In genomic region chr6:118373294-118373693, GRCm38 (mm10) we compare ENCODE assay signal across 7 mouse cellular contexts. TPM values are rescaled to one million over a fixed set of nuclear protein-coding genes. Genes with fewer than 3 reads are reported as not detected.
DNase-seq lines count a peak whose midpoint lies in the region; ATAC-seq and TF ChIP-seq lines count a peak whose summit lies in the region.

No protein-coding gene starts in this region.

- H3K4me3 ChIP-seq in midbrain, postnatal 0 days (ENCODE audit: low read depth, low read length): no peak overlapping the region
- no peak overlapping the region for H3K4me3 ChIP-seq in midbrain, embryonic 11.5 days (ENCODE audit: low read depth, low read length)
- no peak overlapping the region for H3K4me3 ChIP-seq in liver, embryonic 14.5 days (ENCODE audit: insufficient read depth in 1 of 2, low read depth in 2 of 2, low read length in 2 of 2)

- H3K9ac ChIP-seq in midbrain, postnatal 0 days (replicated peaks; ENCODE audit: low read length, poor library complexity, severe bottlenecking): no peak overlapping the region
- no peak overlapping the region for H3K9ac ChIP-seq in midbrain, embryonic 11.5 days (ENCODE audit: low read length)
- no peak overlapping the region for H3K9ac ChIP-seq in liver, embryonic 14.5 days (replicated peaks)

- peak; percentile 51 for DNase-seq in midbrain, postnatal 0 days (ENCODE audit: low spot score)
- no peak for DNase-seq in midbrain, embryonic 11.5 days (ENCODE audit: low spot score, missing footprints)
- peak; percentile 8 for DNase-seq in T-cell, adult 2 months (ENCODE audit: low spot score)
- peak; percentile 78 to 87 for DNase-seq in cerebellum, postnatal 14 days
- DNase-seq in heart, postnatal 10 days: peak; percentile 40 to 68
- DNase-seq in liver, embryonic 14.5 days (ENCODE audit: low read depth in 3 of 3, low spot score in 3 of 3): no peak
- peak; percentile 24 for DNase-seq in skeletal muscle tissue, adult 2 months (ENCODE audit: low read depth, low spot score)

- peak; percentile 67 for TF ChIP-seq CTCF in midbrain, postnatal 0 days (IDR thresholded peaks at IDR 0.05)
- TF ChIP-seq CTCF in liver, embryonic 14.5 days (IDR thresholded peaks at IDR 0.05; ENCODE audit: low read depth): peak; percentile 77

- no peak overlapping the region for H3K4me2 ChIP-seq in midbrain, postnatal 0 days (ENCODE audit: low read depth, low read length, poor library complexity, severe bottlenecking)
- no peak overlapping the region for H3K4me2 ChIP-seq in midbrain, embryonic 11.5 days
- H3K4me2 ChIP-seq in liver, embryonic 14.5 days (ENCODE audit: low read depth): no peak overlapping the region

- no peaks in the 10 kb centered on the region for H3K36me3 ChIP-seq in midbrain, postnatal 0 days (ENCODE audit: insufficient read depth, low read length)
- no peaks in the 10 kb centered on the region for H3K36me3 ChIP-seq in midbrain, embryonic 11.5 days (ENCODE audit: control insufficient read depth, insufficient read depth, low read length)
- no peaks in the 10 kb centered on the region for H3K36me3 ChIP-seq in liver, embryonic 14.5 days (replicated peaks; ENCODE audit: control insufficient read depth, insufficient read depth, low read depth)

- no peak for ATAC-seq in midbrain, postnatal 0 days (ENCODE audit: low FRiP score)
- no peak for ATAC-seq in midbrain, embryonic 11.5 days (ENCODE audit: low FRiP score)
- no peak for ATAC-seq in liver, embryonic 14.5 days (ENCODE audit: insufficient read depth)

- no peak for TF ChIP-seq EP300 in liver, embryonic 14.5 days (IDR thresholded peaks at IDR 0.05; ENCODE audit: low read depth)

- no peaks in the 10 kb centered on the region for H3K9me3 ChIP-seq in midbrain, postnatal 0 days (ENCODE audit: low read length)
- H3K9me3 ChIP-seq in midbrain, embryonic 11.5 days (ENCODE audit: control insufficient read depth, low read length): no peaks in the 10 kb centered on the region
- H3K9me3 ChIP-seq in liver, embryonic 14.5 days (ENCODE audit: control insufficient read depth, low read length): no peaks in the 10 kb centered on the region

- no peaks in the 10 kb centered on the region for H3K4me1 ChIP-seq in midbrain, postnatal 0 days (ENCODE audit: insufficient read depth, low read length)
- H3K4me1 ChIP-seq in midbrain, embryonic 11.5 days (ENCODE audit: control insufficient read depth, insufficient read depth, low read length): no peaks in the 10 kb centered on the region
- H3K4me1 ChIP-seq in liver, embryonic 14.5 days (replicated peaks; ENCODE audit: control insufficient read depth in 2 of 2, insufficient read depth in 2 of 2, low read length in 1 of 2): no peaks in the 10 kb centered on the region

- intact Hi-C loops in heart, postnatal 10 days (cut with DNase I): no loop called here

- 42% methylated on average over 5 of the region's 5 CpGs for WGBS in midbrain, postnatal 0 days
- 45% methylated on average over 5 of the region's 5 CpGs for WGBS in midbrain, embryonic 11.5 days
- 28% methylated on average over 5 of the region's 5 CpGs for WGBS in liver, embryonic 14.5 days (ENCODE audit: insufficient replicate concordance)

- H3K27me3 ChIP-seq in midbrain, postnatal 0 days (ENCODE audit: insufficient read depth, low read length): no peaks in the 10 kb centered on the region
- no peaks in the 10 kb centered on the region for H3K27me3 ChIP-seq in midbrain, embryonic 11.5 days (ENCODE audit: control insufficient read depth, insufficient read depth, low read length)
- H3K27me3 ChIP-seq in liver, embryonic 14.5 days (ENCODE audit: control insufficient read depth, insufficient read depth, low read length): no peaks in the 10 kb centered on the region; the same call in 1 of the 2 replicates

- H3K27ac ChIP-seq in midbrain, postnatal 0 days (ENCODE audit: low read depth, low read length): no peak overlapping the region
- H3K27ac ChIP-seq in midbrain, embryonic 11.5 days (ENCODE audit: low read depth, low read length): no peak overlapping the region
- H3K27ac ChIP-seq in liver, embryonic 14.5 days: no peak overlapping the region

RNA-seq across cellular contexts. Expression of gene Bms1, which starts 46.0 kb away (rescaled TPM):
- total RNA-seq in midbrain, postnatal 0 days (2014; rRNA removed): 16.0 and 28.9 TPM in 2 replicates
- 12.5 and 14.0 TPM in 2 replicates for polyA plus RNA-seq in midbrain, postnatal 0 days (2015; fragmentation: Nextera tagmentation; extraction: Ambion mirVana)
- 43.4 and 46.2 TPM in 2 replicates for polyA plus RNA-seq in midbrain, embryonic 11.5 days (2014; fragmentation: Nextera tagmentation; extraction: Ambion mirVana)
- total RNA-seq in heart, postnatal 10 days (2021): 10 to 100 TPM; 21.7 to 21.8 TPM
- polyA plus RNA-seq in liver, embryonic 14.5 days (2012; rRNA removed): 5.0 and 10.7 TPM in 2 replicates
- 13.2 and 18.0 TPM in 2 replicates for polyA plus RNA-seq in liver, embryonic 14.5 days (2014; fragmentation: Nextera tagmentation; extraction: Ambion mirVana)

Comparison
In these comparisons a context has a peak if more than half of its experiments do, and no peak if none do; other contexts are left out.
1. DNase-seq: peak in midbrain, postnatal 0 days (single experiment), T-cell, adult 2 months (single experiment), cerebellum, postnatal 14 days (2 of 2), heart, postnatal 10 days (2 of 2) and skeletal muscle tissue, adult 2 months (single experiment); none in midbrain, embryonic 11.5 days (single experiment) and liver, embryonic 14.5 days (0 of 3).